Comparison of ENCODE assay signal across 24 mouse cellular contexts in genomic region chr5:99149904-99150303, GRCm38 (mm10).
A peak's percentile ranks its signal among the peaks of the same experiment; 100 is the strongest.
DNase-seq lines count a peak whose midpoint lies in the region; ATAC-seq and TF ChIP-seq lines count a peak whose summit lies in the region.
"Had no signal": no experiment of that assay in that cellular context is flagged by ENCODE, and none has a peak within 500 bp of the region (broad histone marks: within the 10 kb centered on the region; RNA-seq: fewer than 3 reads in every experiment).

No protein-coding gene starts in this region.

- POLR2A ChIA-PET in Patski (lab: Charles Lee): interaction anchor here (0.6 kb wide), 1 partner anchor 781 kb away, joined by 3 read pairs; no protein-coding TSS in a partner anchor

- H3K9me3 ChIP-seq in heart, embryonic 16.5 days (replicated peaks; ENCODE audit: control insufficient read depth, low read length): no peaks in the 10 kb centered on the region
- no peaks in the 10 kb centered on the region for H3K9me3 ChIP-seq in kidney, embryonic 15.5 days (replicated peaks)
- H3K9me3 ChIP-seq: embryonic facial prominence, embryonic 13.5 days; hindbrain, embryonic 15.5 days; intestine, embryonic 15.5 days; limb, embryonic 13.5 days; lung, embryonic 15.5 days; midbrain, embryonic 10.5 days; neural tube, embryonic 13.5 days had no signal

- H3K4me1 ChIP-seq in heart, embryonic 16.5 days (ENCODE audit: control insufficient read depth, insufficient read depth, low read length): no peaks in the 10 kb centered on the region
- H3K4me1 ChIP-seq in kidney, embryonic 15.5 days: no peaks in the 10 kb centered on the region
- H3K4me1 ChIP-seq: hindbrain, embryonic 15.5 days; intestine, embryonic 15.5 days; lung, embryonic 15.5 days; neural tube, embryonic 13.5 days had no signal

- CTCF ChIA-PET in Patski (lab: Charles Lee): interaction anchor here (1.2 to 1.8 kb wide), 2 partner anchors 248 to 804 kb away, joined by 3 to 4 read pairs; no protein-coding TSS in a partner anchor

- intact Hi-C loops in heart, postnatal 36 days (cut with DNase I): loop anchor here (10.0 kb wide), 1 partner anchor 245 kb away; no protein-coding TSS in a partner anchor

- in situ Hi-C loops in Patski (cut with MboI; ENCODE audit: low pct_unique_long_range_greater_than_20kb): loop anchor here (5.0 to 10.0 kb wide), 2 partner anchors 255 to 803 kb away; no protein-coding TSS in a partner anchor

- no peak overlapping the region for H3K4me2 ChIP-seq in heart, embryonic 16.5 days (ENCODE audit: low read depth, low read length)
- no peak overlapping the region for H3K4me2 ChIP-seq in kidney, embryonic 15.5 days
- H3K4me2 ChIP-seq: embryonic facial prominence, embryonic 13.5 days; hindbrain, embryonic 15.5 days; intestine, embryonic 15.5 days; limb, embryonic 13.5 days; liver, embryonic 11.5 days; lung, embryonic 15.5 days; neural tube, embryonic 13.5 days had no signal

- DNase-seq in heart, postnatal 36 days: no peak
- DNase-seq in kidney, adult 18-20 months: no peak
- peak; percentile 50 for DNase-seq in Muller cell, postnatal 12 days (ENCODE audit: inconsistent ontology term)
- no peak for DNase-seq in Patski (ENCODE audit: low read depth, low spot score)
- DNase-seq: adrenal gland, postnatal 10 days; B cell, adult 2 months; cerebellum, adult 11-12 months; cerebellum, adult 9-11 months; embryo, embryonic 11 days; heart, postnatal 4 days; kidney, postnatal 4 days had no signal

- WGBS in heart, embryonic 16.5 days: 10% methylated on average over 1 of the region's 1 CpGs
- 21% methylated on average over 1 of the region's 1 CpGs for WGBS in kidney, embryonic 15.5 days

- no peak overlapping the region for H3K9ac ChIP-seq in heart, embryonic 16.5 days (ENCODE audit: low read length)
- no peak overlapping the region for H3K9ac ChIP-seq in kidney, embryonic 15.5 days
- H3K9ac ChIP-seq: embryonic facial prominence, embryonic 13.5 days; hindbrain, embryonic 15.5 days; intestine, embryonic 15.5 days; limb, embryonic 13.5 days; lung, embryonic 15.5 days; neural tube, embryonic 13.5 days had no signal

- no peaks in the 10 kb centered on the region for H3K27me3 ChIP-seq in heart, embryonic 16.5 days (ENCODE audit: control insufficient read depth, insufficient read depth, low read length)
- no peaks in the 10 kb centered on the region for H3K27me3 ChIP-seq in kidney, embryonic 15.5 days
- no peaks in the 10 kb centered on the region for H3K27me3 ChIP-seq in Patski
- H3K27me3 ChIP-seq: embryonic facial prominence, embryonic 13.5 days; hindbrain, embryonic 15.5 days; intestine, embryonic 15.5 days; limb, embryonic 13.5 days; lung, embryonic 15.5 days; neural tube, embryonic 13.5 days had no signal

- no peak for TF ChIP-seq CTCF in Patski (IDR thresholded peaks at IDR 0.05)

- H3K27ac ChIP-seq in heart, embryonic 16.5 days (ENCODE audit: low read length): no peak overlapping the region
- H3K27ac ChIP-seq in kidney, embryonic 15.5 days: no peak overlapping the region
- H3K27ac ChIP-seq: embryonic facial prominence, embryonic 13.5 days; hindbrain, embryonic 15.5 days; intestine, embryonic 15.5 days; limb, embryonic 13.5 days; lung, embryonic 15.5 days; midbrain, embryonic 10.5 days; neural tube, embryonic 13.5 days had no signal

- H3K36me3 ChIP-seq in heart, embryonic 16.5 days (ENCODE audit: control insufficient read depth, insufficient read depth): no peaks in the 10 kb centered on the region
- H3K36me3 ChIP-seq in kidney, embryonic 15.5 days: no peaks in the 10 kb centered on the region
- H3K36me3 ChIP-seq: embryonic facial prominence, embryonic 13.5 days; hindbrain, embryonic 15.5 days; intestine, embryonic 15.5 days; limb, embryonic 13.5 days; lung, embryonic 15.5 days; midbrain, embryonic 10.5 days; neural tube, embryonic 13.5 days had no signal

- ATAC-seq in heart, embryonic 16.5 days (replicated peaks; ENCODE audit: extremely low read depth, insufficient read depth, low FRiP score): peak; percentile 70
- ATAC-seq in kidney, embryonic 15.5 days (replicated peaks; ENCODE audit: low FRiP score): 0 out of 2 replicates have a peak, but pooled peaks have one; percentile 36
- peak; percentile 83 for ATAC-seq in Patski
- ATAC-seq: forebrain, embryonic 16.5 days; intestine, embryonic 15.5 days had no signal

- H3K4me3 ChIP-seq in heart, embryonic 16.5 days (ENCODE audit: low read length): no peak overlapping the region
- no peak overlapping the region for H3K4me3 ChIP-seq in kidney, embryonic 15.5 days (replicated peaks)
- H3K4me3 ChIP-seq: embryonic facial prominence, embryonic 13.5 days; erythroblast, embryonic 14.5 days; hindbrain, embryonic 15.5 days; intestine, embryonic 15.5 days; limb, embryonic 13.5 days; lung, embryonic 15.5 days; midbrain, embryonic 10.5 days; myocyte; neural tube, embryonic 13.5 days had no signal
